Mouse (Mus musculus) C2C12 (cell line): Measurements from ENCODE around the gene Tubgcp3.

ENCODE experiments used
- CTCF ChIP-seq: IDR thresholded peaks from one replicate; pipeline ENCODE4 v1.5.1; 2011; ENCODE audit not compliant: control insufficient read depth, insufficient read depth, insufficient read length
- FOSL1 ChIP-seq: IDR thresholded peaks from one replicate; pipeline ENCODE4 v1.8.0; 2011; ENCODE audit warnings: mild to moderate bottlenecking, low read length; ENCODE audit not compliant: poor library complexity, insufficient read depth, severe bottlenecking
- MYOD1 ChIP-seq: IDR thresholded peaks from one replicate; pipeline ENCODE4 v1.6.1; 2011; ENCODE audit warnings: low read depth; ENCODE audit not compliant: control insufficient read depth, insufficient read length
- MYOG ChIP-seq: IDR thresholded peaks from one replicate; pipeline ENCODE4 v1.6.1; 2011; ENCODE audit not compliant: control insufficient read depth, insufficient read length; ENCODE audit errors: extremely low read depth

- no peak for TF ChIP-seq CTCF
- TF ChIP-seq FOSL1, result no peak
- no peak for TF ChIP-seq MYOD1
- no peak for TF ChIP-seq MYOG
These were observed 14.6 kb downstream of the Tubgcp3 start for GRCm38 (mm10) chr8:12657411-12657810.
